Mouse (Mus musculus) cortical plate, adult 2 months (tissue): Measurements from ENCODE around the gene Tspan14.

ENCODE experiments used
- CTCF ChIP-seq: fragments of 200-500 bp; IDR thresholded peaks from 2 replicates; pipeline ENCODE4 v1.5.1; 2011; ENCODE audit warnings: mild to moderate bottlenecking, control low read depth, low read length; ENCODE audit not compliant: insufficient read depth; ENCODE audit errors: extremely low read depth
- POLR2A ChIP-seq: fragments of 200-500 bp; IDR thresholded peaks from 2 replicates; pipeline ENCODE4 v1.6.1; 2011; ENCODE audit warnings: mild to moderate bottlenecking, low read length, control low read depth; ENCODE audit not compliant: insufficient read depth; ENCODE audit errors: extremely low read depth

DNA sequence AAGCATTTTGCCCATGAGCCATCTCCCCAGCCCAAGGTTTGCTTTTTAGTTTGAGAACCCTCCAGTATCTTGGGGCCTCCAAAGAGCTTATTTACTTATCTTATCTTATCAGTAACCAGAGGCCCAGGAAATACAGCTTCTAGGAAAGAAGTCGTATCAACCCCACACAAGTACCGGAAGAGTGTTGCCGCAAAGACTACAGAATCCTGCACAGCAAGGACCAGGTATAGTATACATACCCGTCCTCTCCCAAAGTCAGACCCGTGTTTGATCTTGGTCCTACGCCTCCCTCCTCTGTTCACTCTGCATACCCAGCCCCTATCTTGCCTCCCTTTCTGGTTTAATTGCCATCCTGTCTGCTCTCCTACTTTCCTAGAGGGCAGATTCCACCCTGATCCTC is 25.9 kb upstream of the Tspan14 start:
- TF ChIP-seq POLR2A (no peak), CTCF (no peak)
